Mouse (Mus musculus): ENCODE results near the gene Abcb9.
A peak's percentile ranks its signal among the peaks of the same experiment; 100 is the strongest.

DNA sequence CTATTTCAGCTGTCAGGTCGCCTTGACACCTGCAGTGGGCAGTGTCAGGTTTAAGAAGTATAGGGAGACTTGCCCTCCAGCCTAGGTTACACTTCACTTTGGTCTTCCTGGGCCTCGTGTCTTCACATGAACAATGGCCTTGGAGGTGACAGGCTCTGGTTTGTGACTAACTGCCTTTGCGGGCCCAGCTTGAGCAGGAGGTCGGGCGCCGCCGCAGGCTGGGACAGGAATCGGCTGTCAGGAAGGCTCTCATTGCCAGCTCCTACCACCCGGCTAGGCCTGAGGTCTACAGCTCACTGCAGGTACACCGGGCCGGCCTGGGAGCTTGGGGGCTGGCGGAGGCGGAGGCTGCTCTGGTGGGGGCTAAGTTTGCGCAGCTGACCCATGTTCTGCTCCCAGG, 17.4 kb upstream of the Abcb9 start:
- TF ChIP-seq CTCF (IDR thresholded peaks at IDR 0.05; ENCODE audit: control insufficient read depth, insufficient read depth, low read length) (peak; percentile 52; the same call in 1 of the 2 replicates), POLR2A (IDR thresholded peaks at IDR 0.05; ENCODE audit: borderline replicate concordance, control insufficient read depth, low read depth, low read length) (no peak)
